Mouse (Mus musculus) hindbrain, postnatal 0 days (tissue): Measurements from ENCODE around the gene Eepd1. TPM values are rescaled to one million over a fixed set of nuclear protein-coding genes. Genes with fewer than 3 reads are reported as not detected.
A peak's percentile ranks its signal among the peaks of the same experiment; 100 is the strongest.

Experiments
- ATAC-seq: fragments of 200-750 bp; cut with Nextera tagmentation; 2 replicates; pipeline ENCODE4 v1.8.0; 2017; ENCODE audit warnings: mild to moderate bottlenecking, moderate TSS enrichment, moderate library complexity
- DNase-seq: peaks from one replicate; pipeline ENCODE4 v3.0.0-alpha.2; 2015; ENCODE audit warnings: low spot score
- H3K27ac ChIP-seq: fragments of 300-500 bp; sonication (generic); 2 replicates; pipeline ENCODE4 v1.5.1; 2014; ENCODE audit warnings: mild to moderate bottlenecking
- H3K27me3 ChIP-seq: fragments of 300-500 bp; sonication (generic); 2 replicates; pipeline ENCODE4 v1.6.1; 2014; ENCODE audit warnings: low read length, mixed read lengths; ENCODE audit not compliant: insufficient read depth
- H3K36me3 ChIP-seq: fragments of 300-500 bp; sonication (generic); 2 replicates; pipeline ENCODE4 v1.6.1; 2014; ENCODE audit warnings: low read length, mixed read lengths; ENCODE audit not compliant: insufficient read depth
- H3K4me1 ChIP-seq: fragments of 300-500 bp; sonication (generic); 2 replicates; pipeline ENCODE4 v1.6.1; 2014; ENCODE audit warnings: antibody characterized with exemption, low read length, mixed read lengths; ENCODE audit not compliant: insufficient read depth
- H3K4me2 ChIP-seq: fragments of 300-500 bp; sonication (generic); 2 replicates; pipeline ENCODE4 v1.6.1; 2014; ENCODE audit warnings: low read depth, mild to moderate bottlenecking, low read length, moderate library complexity, mixed read lengths
- H3K4me3 ChIP-seq: fragments of 300-500 bp; sonication (generic); 2 replicates; pipeline ENCODE4 v1.5.1; 2014; ENCODE audit warnings: low read length
- H3K9ac ChIP-seq: fragments of 300-500 bp; sonication (generic); replicated peaks from 2 replicates; pipeline ENCODE4 v1.6.1; 2014; ENCODE audit warnings: mild to moderate bottlenecking, low read length, moderate library complexity, mixed read lengths
- H3K9me3 ChIP-seq: fragments of 300-500 bp; sonication (generic); 2 replicates; pipeline ENCODE4 v1.6.1; 2016; ENCODE audit warnings: low read length, mixed read lengths
- CTCF ChIP-seq: IDR thresholded peaks from 2 replicates; pipeline ENCODE4 v1.5.1; 2016; ENCODE audit warnings: antibody characterized with exemption, control low read depth, low read depth
- WGBS: fragments of 180-500 bp; shearing (Covaris S2); extraction: QIAGEN DNeasy Blood & Tissue Kit; methylation state at CpG from one replicate; pipeline ENCODE4 v1.1.7; 2014; 5-methylcytosine and 5-hydroxymethylcytosine counted together
- polyA plus RNA-seq: library from polyadenylated mRNA; unstranded; fragments of >200 nt; fragmentation: Nextera tagmentation; extraction: Ambion mirVana; gene quantifications from 2 replicates; pipeline ENCODE4 v1.2.1, GENCODE M21; 2015
- total RNA-seq: library from RNA; depleted of rRNA; stranded (reverse); fragments of >200 nt; gene quantifications from 2 replicates; pipeline ENCODE4 v1.2.3, GENCODE M21; 2014

The Eepd1 gene
- total and polyA plus RNA-seq, 2 experiments from 2014 or later: 14.5 to 15.8 TPM

DNA sequence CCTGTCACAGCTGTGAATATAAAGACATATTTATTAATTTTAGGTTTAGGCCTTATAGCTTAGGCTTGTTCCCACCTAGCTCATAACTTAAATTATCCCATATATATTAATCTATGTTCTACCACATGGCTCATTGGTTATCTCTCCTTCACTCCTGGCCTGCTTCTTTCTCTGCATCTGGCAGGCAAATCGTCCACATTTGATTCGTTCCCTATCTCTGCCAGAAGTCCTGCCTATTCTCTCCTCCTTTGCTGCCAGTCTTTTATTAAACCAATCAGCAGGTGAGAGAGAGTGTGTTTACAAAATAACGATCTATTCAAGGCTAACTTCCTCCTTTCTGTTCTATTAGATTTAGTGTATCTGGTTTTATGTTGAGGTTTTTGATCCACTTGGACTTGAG, 77.5 kb downstream of the Eepd1 start:
- Histone ChIP-seq H3K27me3 (no peaks in the 10 kb centered on the region), H3K4me1 (no peaks in the 10 kb centered on the region), H3K9me3 (no peaks in the 10 kb centered on the region), H3K4me2 (no peak overlapping the region), H3K27ac (no peak overlapping the region), H3K4me3 (no peak overlapping the region), H3K36me3 (no peaks in the 10 kb centered on the region), H3K9ac (no peak overlapping the region)
- 80% methylated on average over 3 of the region's 3 CpGs for WGBS
- DNase-seq: no peak
- no peak for ATAC-seq
- no peak for TF ChIP-seq CTCF

- ATAC-seq (no peak), DNase-seq (no peak)
- no peak overlapping the region for H3K9ac ChIP-seq
- H3K27me3 ChIP-seq: no peaks in the 10 kb centered on the region
- no peaks in the 10 kb centered on the region for H3K4me1 ChIP-seq
- H3K36me3 ChIP-seq: no peaks in the 10 kb centered on the region
- no peaks in the 10 kb centered on the region for H3K9me3 ChIP-seq
- no peak overlapping the region for H3K4me3 ChIP-seq
- no peak overlapping the region for H3K4me2 ChIP-seq
- H3K27ac ChIP-seq: no peak overlapping the region
- TF ChIP-seq CTCF: no peak
- 83% methylated on average over 9 of the region's 9 CpGs for WGBS
Measured at GRCm38 (mm10) chr9:25560016-25560758, 78.8 kb downstream of the Eepd1 start.

DNA sequence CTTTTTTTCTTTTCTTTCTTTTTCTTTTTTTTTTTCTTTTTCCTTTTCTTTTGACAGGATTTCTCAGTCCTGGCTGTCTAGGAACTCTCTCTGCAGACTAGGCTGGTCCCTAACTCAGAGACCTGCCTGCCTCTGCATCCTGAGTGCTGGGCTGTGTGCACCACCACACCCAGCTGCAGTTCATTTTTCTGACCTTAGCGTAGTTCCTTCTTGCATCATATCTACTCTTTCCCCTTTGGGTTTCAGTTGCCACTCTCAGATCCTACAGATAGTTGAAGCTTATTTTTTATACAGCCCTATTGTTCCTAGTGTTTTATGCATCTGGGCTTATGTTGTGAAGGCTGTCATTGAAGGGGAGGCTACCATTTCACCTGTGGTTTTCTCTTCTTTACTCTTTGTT, 79.8 kb downstream of the Eepd1 start:
- no peak overlapping the region for H3K9ac ChIP-seq
- H3K4me2 ChIP-seq: no peak overlapping the region
- no peaks in the 10 kb centered on the region for H3K36me3 ChIP-seq
- no peak overlapping the region for H3K4me3 ChIP-seq
- 89% methylated on average over 1 of the region's 1 CpGs for WGBS
- no peak for TF ChIP-seq CTCF
- H3K27ac ChIP-seq: no peak overlapping the region
- no peaks in the 10 kb centered on the region for H3K9me3 ChIP-seq
- no peak for DNase-seq
- H3K27me3 ChIP-seq: no peaks in the 10 kb centered on the region
- ATAC-seq: no peak
- no peaks in the 10 kb centered on the region for H3K4me1 ChIP-seq

DNA sequence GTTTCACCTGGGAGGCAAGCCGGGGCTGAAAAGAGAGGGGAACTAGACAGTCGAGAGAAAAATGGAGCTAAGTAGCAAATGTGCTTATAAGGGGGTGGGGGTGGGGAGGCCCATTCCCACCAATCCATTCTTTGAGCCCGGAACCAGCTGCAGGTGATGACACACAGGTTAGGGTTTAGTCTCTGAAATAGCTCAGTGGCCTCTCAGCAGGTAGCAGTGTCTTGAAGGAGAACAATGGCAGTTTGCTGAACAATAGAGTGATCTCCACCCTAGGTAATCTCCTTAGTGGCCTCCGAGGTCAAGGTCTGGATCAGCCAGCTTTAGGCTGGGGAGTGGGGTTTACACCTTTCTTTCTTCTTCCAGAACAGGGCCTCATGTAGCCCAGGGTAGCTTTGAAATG, 82.5 kb downstream of the Eepd1 start:
- Histone ChIP-seq H3K4me1 (0 out of 2 replicates have a peak, but pooled peaks cover 5% of the 10 kb centered on the region), H3K9ac (no peak overlapping the region), H3K27ac (no peak overlapping the region), H3K9me3 (no peaks in the 10 kb centered on the region), H3K4me3 (no peak overlapping the region), H3K27me3 (no peaks in the 10 kb centered on the region), H3K4me2 (no peak overlapping the region), H3K36me3 (no peaks in the 10 kb centered on the region)
- no peak for DNase-seq
- 82% methylated on average over 4 of the region's 4 CpGs for WGBS
- no peak for ATAC-seq
- no peak for TF ChIP-seq CTCF

GRCm38 (mm10) chr9:25567071-25567470, 85.7 kb downstream of the Eepd1 start:
- no peak for TF ChIP-seq CTCF
- H3K4me1 ChIP-seq: 0 out of 2 replicates have a peak, but pooled peaks cover 5% of the 10 kb centered on the region
- DNase-seq (peak; percentile 11), ATAC-seq (0 out of 2 replicates have a peak, but pooled peaks have one; percentile 22)
- H3K36me3 ChIP-seq: no peaks in the 10 kb centered on the region
- H3K27me3 ChIP-seq: no peaks in the 10 kb centered on the region
- 63% methylated on average over 5 of the region's 5 CpGs for WGBS
- H3K4me3 ChIP-seq: no peak overlapping the region
- H3K4me2 ChIP-seq: no peak overlapping the region
- no peak overlapping the region for H3K27ac ChIP-seq
- no peaks in the 10 kb centered on the region for H3K9me3 ChIP-seq
- H3K9ac ChIP-seq: no peak overlapping the region

GRCm38 (mm10) chr9:25568783-25569182, 87.4 kb downstream of the Eepd1 start:
- 78% methylated on average over 3 of the region's 3 CpGs for WGBS

DNA sequence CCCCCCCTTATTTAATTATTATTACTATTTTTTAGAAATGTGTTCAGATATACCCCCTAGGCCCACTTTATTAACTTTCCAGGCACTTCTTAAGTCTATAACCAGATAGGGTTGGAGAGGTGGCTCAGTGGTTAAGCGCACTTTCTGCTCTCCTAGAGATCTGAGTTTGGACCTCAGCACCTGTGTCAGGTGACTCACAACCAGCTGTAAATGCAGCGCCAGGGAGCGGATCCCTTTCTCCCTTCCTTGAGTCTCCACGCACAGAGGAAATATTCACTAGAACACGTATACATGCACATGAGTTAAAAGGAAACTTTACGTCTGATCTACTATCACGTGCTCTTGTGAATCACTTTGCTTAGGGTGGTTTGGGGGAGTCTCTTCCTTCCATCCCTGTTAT, 88.7 kb downstream of the Eepd1 start:
- no peak for DNase-seq
- no peak for ATAC-seq
- WGBS: 98% methylated on average over 7 of the region's 7 CpGs

More at GRCm38 (mm10) chr9:25568783-25569182, 87.4 kb downstream of the Eepd1 start:
- ATAC-seq (no peak), DNase-seq (no peak)
- H3K27ac ChIP-seq: no peak overlapping the region
- no peak overlapping the region for H3K4me3 ChIP-seq
- TF ChIP-seq CTCF: no peak
- H3K9me3 ChIP-seq: no peaks in the 10 kb centered on the region
- H3K9ac ChIP-seq: no peak overlapping the region
- H3K36me3 ChIP-seq: no peaks in the 10 kb centered on the region
- H3K4me1 ChIP-seq: 0 out of 2 replicates have a peak, but pooled peaks cover 5% of the 10 kb centered on the region
- H3K27me3 ChIP-seq: no peaks in the 10 kb centered on the region
- no peak overlapping the region for H3K4me2 ChIP-seq

More for the DNA sequence above, 88.7 kb downstream of the Eepd1 start:
- Histone ChIP-seq H3K36me3 (no peaks in the 10 kb centered on the region), H3K4me2 (no peak overlapping the region), H3K9ac (no peak overlapping the region), H3K27me3 (no peaks in the 10 kb centered on the region), H3K4me1 (0 out of 2 replicates have a peak, but pooled peaks cover 5% of the 10 kb centered on the region), H3K4me3 (no peak overlapping the region), H3K27ac (no peak overlapping the region), H3K9me3 (no peaks in the 10 kb centered on the region)
- TF ChIP-seq CTCF: no peak
